Mouse (Mus musculus): ENCODE results near the gene Dnase1l3. TPM values are rescaled to one million over a fixed set of nuclear protein-coding genes. Genes with fewer than 3 reads are reported as not detected.

Gene Dnase1l3
- total and polyA plus RNA-seq, 3 experiments: 0.07 to 0.57 TPM; not detected in 1

- no peak overlapping the region for H3K4me3 ChIP-seq
- no peaks in the 10 kb centered on the region for H3K27me3 ChIP-seq (ENCODE audit: control insufficient read depth, insufficient read depth, low read length)
- TF ChIP-seq POLR2A (IDR thresholded peaks at IDR 0.05; ENCODE audit: insufficient read depth, low read depth, low read length): no peak
- no peak for TF ChIP-seq CTCF (IDR thresholded peaks at IDR 0.05)
- no peak for TF ChIP-seq EP300 (IDR thresholded peaks at IDR 0.05; ENCODE audit: insufficient read depth, low read depth, low read length)
- no peaks in the 10 kb centered on the region for H3K36me3 ChIP-seq (ENCODE audit: control insufficient read depth, insufficient read depth, low read length)
- no peak overlapping the region for H3K9ac ChIP-seq (ENCODE audit: low read depth, low read length)
- intact Hi-C loops (cut with DNase I): no loop called here
- 86% methylated on average over 1 of the region's 1 CpGs for WGBS
- H3K4me1 ChIP-seq (ENCODE audit: control insufficient read depth, insufficient read depth, low read length): peaks cover 3% of the 10 kb centered on the region; the same call in 1 of the 2 replicates
- no peak overlapping the region for H3K27ac ChIP-seq
- no peaks in the 10 kb centered on the region for H3K79me2 ChIP-seq (replicated peaks; ENCODE audit: control insufficient read depth, insufficient read depth, low read length)
- DNase-seq: no peak
Observed at GRCm38 (mm10) chr14:7989371-7989770, 5.0 kb downstream of the Dnase1l3 start.

GRCm38 (mm10) chr14:7986913-7987312, 7.5 kb downstream of the Dnase1l3 start:
- no peak for DNase-seq
- Histone ChIP-seq H3K4me1 (ENCODE audit: control insufficient read depth, insufficient read depth, low read length) (peaks cover 3% of the 10 kb centered on the region; the same call in 1 of the 2 replicates), H3K36me3 (ENCODE audit: control insufficient read depth, insufficient read depth, low read length) (no peaks in the 10 kb centered on the region), H3K9ac (ENCODE audit: low read depth, low read length) (no peak overlapping the region), H3K79me2 (replicated peaks; ENCODE audit: control insufficient read depth, insufficient read depth, low read length) (no peaks in the 10 kb centered on the region), H3K27me3 (ENCODE audit: control insufficient read depth, insufficient read depth, low read length) (no peaks in the 10 kb centered on the region), H3K27ac (no peak overlapping the region), H3K4me3 (no peak overlapping the region)
- intact Hi-C loops (cut with DNase I): no loop called here
- TF ChIP-seq CTCF (IDR thresholded peaks at IDR 0.05) (no peak), POLR2A (IDR thresholded peaks at IDR 0.05; ENCODE audit: insufficient read depth, low read depth, low read length) (no peak), EP300 (IDR thresholded peaks at IDR 0.05; ENCODE audit: insufficient read depth, low read depth, low read length) (no peak)
- 85% methylated on average over 6 of the region's 6 CpGs for WGBS

DNA sequence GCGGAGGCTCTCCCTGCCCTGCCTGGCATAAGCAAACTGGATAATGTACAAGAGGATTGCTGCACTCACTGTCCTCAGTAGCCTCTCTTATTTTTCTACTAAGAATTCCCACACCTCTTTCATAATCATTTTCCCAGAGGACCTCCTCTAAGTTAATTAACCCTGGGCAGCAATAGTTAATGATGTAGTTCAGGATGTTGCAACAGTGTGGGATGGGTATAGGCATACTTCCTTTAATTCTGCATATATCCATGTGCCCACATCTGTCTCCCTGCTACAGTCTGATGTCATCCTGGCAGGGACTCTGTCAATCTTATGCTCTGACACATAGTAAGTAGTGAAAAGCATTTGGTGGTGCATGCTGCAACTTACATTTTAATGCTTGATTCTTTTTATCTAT, 13.1 kb downstream of the Dnase1l3 start:
- Histone ChIP-seq H3K79me2 (replicated peaks; ENCODE audit: control insufficient read depth, insufficient read depth, low read length) (no peaks in the 10 kb centered on the region), H3K9ac (ENCODE audit: low read depth, low read length) (no peak overlapping the region), H3K27ac (no peak overlapping the region), H3K4me3 (no peak overlapping the region), H3K4me1 (ENCODE audit: control insufficient read depth, insufficient read depth, low read length) (no peaks in the 10 kb centered on the region), H3K27me3 (ENCODE audit: control insufficient read depth, insufficient read depth, low read length) (no peaks in the 10 kb centered on the region), H3K36me3 (ENCODE audit: control insufficient read depth, insufficient read depth, low read length) (no peaks in the 10 kb centered on the region)
- TF ChIP-seq POLR2A (IDR thresholded peaks at IDR 0.05; ENCODE audit: insufficient read depth, low read depth, low read length) (no peak), CTCF (IDR thresholded peaks at IDR 0.05) (no peak), EP300 (IDR thresholded peaks at IDR 0.05; ENCODE audit: insufficient read depth, low read depth, low read length) (no peak)
- intact Hi-C loops (cut with DNase I): no loop called here
- DNase-seq: no peak
- WGBS: 93% methylated on average over 1 of the region's 1 CpGs

DNA sequence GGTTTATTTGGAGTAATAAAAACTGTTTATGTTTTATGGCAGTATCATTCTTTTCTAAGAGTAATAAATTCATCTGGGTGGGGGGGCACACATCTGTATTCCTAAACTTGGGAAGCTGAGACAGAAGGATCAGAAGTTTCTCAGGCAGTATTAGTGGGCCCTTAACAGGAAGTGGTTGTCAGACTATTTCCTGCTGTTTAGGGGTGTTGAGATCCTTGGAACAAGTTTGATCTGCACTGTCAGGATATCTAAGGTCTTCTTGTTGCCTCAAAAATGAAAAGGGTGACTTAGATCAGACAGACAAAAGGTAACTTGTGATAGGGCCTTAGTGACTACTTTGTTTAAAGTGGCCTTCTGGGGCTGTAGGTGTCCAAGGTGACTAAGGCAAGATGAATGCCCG, 16.2 kb downstream of the Dnase1l3 start:
- TF ChIP-seq POLR2A (IDR thresholded peaks at IDR 0.05; ENCODE audit: insufficient read depth, low read depth, low read length): no peak
- TF ChIP-seq CTCF (IDR thresholded peaks at IDR 0.05): no peak
- TF ChIP-seq EP300 (IDR thresholded peaks at IDR 0.05; ENCODE audit: insufficient read depth, low read depth, low read length): no peak
- Histone ChIP-seq H3K4me1 (ENCODE audit: control insufficient read depth, insufficient read depth, low read length) (no peaks in the 10 kb centered on the region), H3K27me3 (ENCODE audit: control insufficient read depth, insufficient read depth, low read length) (no peaks in the 10 kb centered on the region), H3K36me3 (ENCODE audit: control insufficient read depth, insufficient read depth, low read length) (no peaks in the 10 kb centered on the region), H3K27ac (no peak overlapping the region), H3K4me3 (no peak overlapping the region), H3K79me2 (replicated peaks; ENCODE audit: control insufficient read depth, insufficient read depth, low read length) (no peaks in the 10 kb centered on the region), H3K9ac (ENCODE audit: low read depth, low read length) (no peak overlapping the region)
- DNase-seq: no peak
- intact Hi-C loops (cut with DNase I): no loop called here
- 76% methylated on average over 1 of the region's 1 CpGs for WGBS

- intact Hi-C loops (cut with DNase I): no loop called here
- WGBS: 95% methylated on average over 1 of the region's 1 CpGs
- no peaks in the 10 kb centered on the region for H3K79me2 ChIP-seq (replicated peaks; ENCODE audit: control insufficient read depth, insufficient read depth, low read length)
Observed at GRCm38 (mm10) chr14:7977471-7977870, 16.9 kb downstream of the Dnase1l3 start.

GRCm38 (mm10) chr14:7975177-7975576, 19.2 kb downstream of the Dnase1l3 start:
- no peak overlapping the region for H3K9ac ChIP-seq (ENCODE audit: low read depth, low read length)
- TF ChIP-seq EP300 (IDR thresholded peaks at IDR 0.05; ENCODE audit: insufficient read depth, low read depth, low read length): no peak
- no peak for TF ChIP-seq CTCF (IDR thresholded peaks at IDR 0.05)
- no peak for TF ChIP-seq POLR2A (IDR thresholded peaks at IDR 0.05; ENCODE audit: insufficient read depth, low read depth, low read length)
- H3K4me1 ChIP-seq (ENCODE audit: control insufficient read depth, insufficient read depth, low read length): no peaks in the 10 kb centered on the region
- H3K27ac ChIP-seq: no peak overlapping the region
- no peak for DNase-seq
- WGBS: 61% methylated on average over 6 of the region's 6 CpGs
- intact Hi-C loops (cut with DNase I): no loop called here
- no peak overlapping the region for H3K4me3 ChIP-seq
- H3K36me3 ChIP-seq (ENCODE audit: control insufficient read depth, insufficient read depth, low read length): no peaks in the 10 kb centered on the region
- H3K27me3 ChIP-seq (ENCODE audit: control insufficient read depth, insufficient read depth, low read length): no peaks in the 10 kb centered on the region
- H3K79me2 ChIP-seq (replicated peaks; ENCODE audit: control insufficient read depth, insufficient read depth, low read length): no peaks in the 10 kb centered on the region

More at GRCm38 (mm10) chr14:7977471-7977870, 16.9 kb downstream of the Dnase1l3 start:
- Histone ChIP-seq H3K36me3 (ENCODE audit: control insufficient read depth, insufficient read depth, low read length) (no peaks in the 10 kb centered on the region), H3K9ac (ENCODE audit: low read depth, low read length) (no peak overlapping the region), H3K27ac (no peak overlapping the region), H3K4me3 (no peak overlapping the region), H3K4me1 (ENCODE audit: control insufficient read depth, insufficient read depth, low read length) (no peaks in the 10 kb centered on the region), H3K27me3 (ENCODE audit: control insufficient read depth, insufficient read depth, low read length) (no peaks in the 10 kb centered on the region)
- TF ChIP-seq EP300 (IDR thresholded peaks at IDR 0.05; ENCODE audit: insufficient read depth, low read depth, low read length) (no peak), POLR2A (IDR thresholded peaks at IDR 0.05; ENCODE audit: insufficient read depth, low read depth, low read length) (no peak)
- DNase-seq: no peak
